Mouse (Mus musculus): ENCODE measurements around the gene Tacc2. TPM values are rescaled to one million over a fixed set of nuclear protein-coding genes. Genes with fewer than 3 reads are reported as not detected.

Gene Tacc2
- polyA plus RNA-seq, 1 experiment from 2014 or later, result 23.9 TPM

DNA sequence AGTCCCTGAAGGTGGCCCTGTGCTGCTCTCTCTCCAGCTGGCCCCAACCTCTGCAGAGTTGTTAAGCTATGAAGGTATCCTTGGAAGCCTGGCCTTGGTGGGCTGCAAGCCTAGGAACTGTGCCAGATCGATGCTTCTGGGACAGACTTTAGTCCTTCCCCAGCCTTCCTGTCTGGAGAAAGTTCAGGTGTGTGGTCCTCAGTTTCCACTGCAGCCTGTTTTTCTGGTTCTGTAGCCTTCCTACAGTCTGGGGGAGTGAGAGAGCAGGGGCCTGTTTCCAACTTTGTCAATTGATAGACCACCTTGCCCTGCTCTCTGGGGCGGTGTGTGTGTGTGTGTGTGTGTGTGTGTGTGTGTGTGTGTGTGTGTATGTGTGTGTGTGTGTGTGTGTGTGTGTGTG, 114.7 kb downstream of the Tacc2 start:
- ATAC-seq (ENCODE audit: insufficient read depth, low FRiP score), result no peak
- peaks cover 30% of the 10 kb centered on the region for H3K4me1 ChIP-seq (ENCODE audit: control insufficient read depth, insufficient read depth, low read length)
- 43% methylated on average over 2 of the region's 2 CpGs for WGBS
- no peaks in the 10 kb centered on the region for H3K9me3 ChIP-seq (replicated peaks; ENCODE audit: control insufficient read depth, low read length)
- no peaks in the 10 kb centered on the region for H3K27me3 ChIP-seq (ENCODE audit: control insufficient read depth, insufficient read depth, low read length)
- no peak overlapping the region; the same call in 1 of the 2 replicates for H3K4me3 ChIP-seq (replicated peaks; ENCODE audit: low read length)
- H3K4me2 ChIP-seq (ENCODE audit: low read depth, low read length), result peak overlapping the region; percentile 84
- no peaks in the 10 kb centered on the region for H3K36me3 ChIP-seq (ENCODE audit: control insufficient read depth, insufficient read depth, low read length)
- H3K9ac ChIP-seq (ENCODE audit: low read length), result peak overlapping the region; percentile 58
- H3K27ac ChIP-seq (ENCODE audit: low read length), result peak overlapping the region; percentile 94

GRCm38 (mm10) chr7:130692392-130692942, 115.2 kb downstream of the Tacc2 start:
- peak overlapping the region; percentile 88 for H3K9ac ChIP-seq (ENCODE audit: low read length)
- H3K36me3 ChIP-seq (ENCODE audit: control insufficient read depth, insufficient read depth, low read length), result no peaks in the 10 kb centered on the region
- H3K9me3 ChIP-seq (replicated peaks; ENCODE audit: control insufficient read depth, low read length), result no peaks in the 10 kb centered on the region
- peaks cover 35% of the 10 kb centered on the region for H3K4me1 ChIP-seq (ENCODE audit: control insufficient read depth, insufficient read depth, low read length)
- peak overlapping the region; percentile 84 for H3K4me2 ChIP-seq (ENCODE audit: low read depth, low read length)
- WGBS, result 2% methylated on average over 39 of the region's 39 CpGs
- peak overlapping the region; percentile 63 for H3K4me3 ChIP-seq (replicated peaks; ENCODE audit: low read length)
- ATAC-seq (ENCODE audit: insufficient read depth, low FRiP score), result peak; percentile 79
- H3K27me3 ChIP-seq (ENCODE audit: control insufficient read depth, insufficient read depth, low read length), result no peaks in the 10 kb centered on the region
- peak overlapping the region; percentile 94 for H3K27ac ChIP-seq (ENCODE audit: low read length)

GRCm38 (mm10) chr7:130692943-130693799, 115.9 kb downstream of the Tacc2 start:
- H3K9me3 ChIP-seq (replicated peaks; ENCODE audit: control insufficient read depth, low read length), result no peaks in the 10 kb centered on the region
- WGBS, result 10% methylated on average over 19 of the region's 19 CpGs
- H3K4me3 ChIP-seq (replicated peaks; ENCODE audit: low read length), result peak overlapping the region; percentile 63
- peak overlapping the region; percentile 94 for H3K27ac ChIP-seq (ENCODE audit: low read length)
- H3K9ac ChIP-seq (ENCODE audit: low read length), result peak overlapping the region; percentile 88
- H3K4me1 ChIP-seq (ENCODE audit: control insufficient read depth, insufficient read depth, low read length), result peaks cover 37% of the 10 kb centered on the region
- peak; percentile 26; the same call in 1 of the 2 replicates for ATAC-seq (ENCODE audit: insufficient read depth, low FRiP score)
- H3K27me3 ChIP-seq (ENCODE audit: control insufficient read depth, insufficient read depth, low read length), result no peaks in the 10 kb centered on the region
- peak overlapping the region; percentile 84 for H3K4me2 ChIP-seq (ENCODE audit: low read depth, low read length)
- no peaks in the 10 kb centered on the region for H3K36me3 ChIP-seq (ENCODE audit: control insufficient read depth, insufficient read depth, low read length)

- peak overlapping the region; percentile 88 for H3K9ac ChIP-seq (ENCODE audit: low read length)
- peak overlapping the region; percentile 84 for H3K4me2 ChIP-seq (ENCODE audit: low read depth, low read length)
- no peak for ATAC-seq (ENCODE audit: insufficient read depth, low FRiP score)
- no peaks in the 10 kb centered on the region for H3K9me3 ChIP-seq (replicated peaks; ENCODE audit: control insufficient read depth, low read length)
- peaks cover 37% of the 10 kb centered on the region for H3K4me1 ChIP-seq (ENCODE audit: control insufficient read depth, insufficient read depth, low read length)
- 26% methylated on average over 11 of the region's 11 CpGs for WGBS
- peak overlapping the region; percentile 63 for H3K4me3 ChIP-seq (replicated peaks; ENCODE audit: low read length)
- no peaks in the 10 kb centered on the region for H3K36me3 ChIP-seq (ENCODE audit: control insufficient read depth, insufficient read depth, low read length)
- peak overlapping the region; percentile 94; the same call in 1 of the 2 replicates for H3K27ac ChIP-seq (ENCODE audit: low read length)
- no peaks in the 10 kb centered on the region for H3K27me3 ChIP-seq (ENCODE audit: control insufficient read depth, insufficient read depth, low read length)
Measured at GRCm38 (mm10) chr7:130693800-130694193, 116.6 kb downstream of the Tacc2 start.

- no peak overlapping the region for H3K4me3 ChIP-seq (replicated peaks; ENCODE audit: low read length)
- H3K4me1 ChIP-seq (ENCODE audit: control insufficient read depth, insufficient read depth, low read length), result peaks cover 37% of the 10 kb centered on the region
- no peak for ATAC-seq (ENCODE audit: insufficient read depth, low FRiP score)
- H3K9ac ChIP-seq (ENCODE audit: low read length), result no peak overlapping the region
- no peaks in the 10 kb centered on the region for H3K36me3 ChIP-seq (ENCODE audit: control insufficient read depth, insufficient read depth, low read length)
- H3K27me3 ChIP-seq (ENCODE audit: control insufficient read depth, insufficient read depth, low read length), result no peaks in the 10 kb centered on the region
- no peak overlapping the region for H3K27ac ChIP-seq (ENCODE audit: low read length)
- no peaks in the 10 kb centered on the region for H3K9me3 ChIP-seq (replicated peaks; ENCODE audit: control insufficient read depth, low read length)
- WGBS, result 68% methylated on average over 13 of the region's 13 CpGs
- no peak overlapping the region for H3K4me2 ChIP-seq (ENCODE audit: low read depth, low read length)
Measured at GRCm38 (mm10) chr7:130695669-130696338, 118.6 kb downstream of the Tacc2 start.

DNA sequence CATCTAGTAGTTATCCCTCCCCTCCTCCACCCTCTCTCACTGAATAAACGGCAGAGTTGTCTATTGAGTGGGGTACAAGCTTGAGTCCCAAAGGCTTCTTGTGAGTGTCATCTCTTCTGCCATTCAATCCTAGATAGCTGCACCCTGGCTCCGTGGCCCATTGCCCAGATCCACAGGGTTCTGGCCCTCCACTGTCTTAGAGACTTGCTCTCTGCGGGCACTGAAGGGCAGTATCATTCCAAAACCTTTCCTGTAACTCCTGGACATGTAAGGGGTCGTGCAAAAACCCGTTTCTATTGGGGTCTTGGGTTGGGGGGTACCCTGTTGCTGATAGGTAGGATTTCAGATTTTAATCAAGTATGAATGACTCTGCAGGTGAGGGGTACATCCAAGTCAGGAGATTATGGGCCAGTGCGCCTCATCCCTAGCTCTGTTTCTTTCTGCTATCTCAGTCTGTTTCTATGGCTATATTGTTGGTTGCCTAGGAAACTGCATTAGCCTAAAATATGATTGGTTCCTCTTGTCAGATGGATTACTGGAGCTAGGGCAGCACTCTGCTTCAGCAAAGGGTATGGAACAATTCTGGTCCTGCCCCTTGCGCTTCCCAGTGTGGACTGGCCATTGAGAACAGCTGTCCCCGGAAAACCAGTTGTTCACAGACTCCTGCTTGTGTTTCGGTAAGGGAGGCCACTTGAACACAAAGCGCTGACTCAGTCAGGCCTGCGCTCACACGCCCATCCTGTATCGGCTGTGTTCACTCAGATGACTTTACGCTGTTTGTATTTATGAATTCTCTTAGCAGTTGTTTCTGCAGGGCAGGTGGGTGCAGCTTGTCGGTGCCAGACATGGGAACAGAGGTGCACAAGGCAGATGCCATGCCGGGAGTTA, 119.4 kb downstream of the Tacc2 start:
- no peak for ATAC-seq (ENCODE audit: insufficient read depth, low FRiP score)
- H3K36me3 ChIP-seq (ENCODE audit: control insufficient read depth, insufficient read depth, low read length), result no peaks in the 10 kb centered on the region
- H3K9ac ChIP-seq (ENCODE audit: low read length), result no peak overlapping the region
- H3K4me3 ChIP-seq (replicated peaks; ENCODE audit: low read length), result no peak overlapping the region
- 77% methylated on average over 16 of the region's 16 CpGs for WGBS
- no peak overlapping the region for H3K4me2 ChIP-seq (ENCODE audit: low read depth, low read length)
- H3K9me3 ChIP-seq (replicated peaks; ENCODE audit: control insufficient read depth, low read length), result no peaks in the 10 kb centered on the region
- H3K4me1 ChIP-seq (ENCODE audit: control insufficient read depth, insufficient read depth, low read length), result peaks cover 34% of the 10 kb centered on the region
- no peak overlapping the region for H3K27ac ChIP-seq (ENCODE audit: low read length)
- no peaks in the 10 kb centered on the region for H3K27me3 ChIP-seq (ENCODE audit: control insufficient read depth, insufficient read depth, low read length)

DNA sequence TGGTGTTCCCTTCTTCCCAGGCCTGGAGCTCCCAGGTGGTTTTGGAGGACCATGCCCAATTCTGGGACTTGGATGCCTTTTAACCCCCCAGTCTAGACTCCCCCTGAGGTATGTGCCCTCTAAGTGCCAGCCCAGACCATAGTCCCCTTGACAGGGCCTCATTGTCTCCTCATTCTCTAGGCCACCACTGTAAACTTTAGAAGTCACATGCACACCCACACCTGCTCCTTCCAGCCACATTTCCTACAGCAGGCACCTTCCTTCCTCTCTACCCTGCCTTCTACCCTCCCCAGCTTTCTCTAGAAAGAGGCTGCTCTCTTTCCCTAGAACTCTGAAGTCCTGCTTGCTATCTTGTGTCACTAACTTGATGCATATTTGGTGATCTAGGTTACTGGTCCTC, 121.2 kb downstream of the Tacc2 start:
- Histone ChIP-seq H3K36me3 (ENCODE audit: control insufficient read depth, insufficient read depth, low read length) (no peaks in the 10 kb centered on the region), H3K9me3 (replicated peaks; ENCODE audit: control insufficient read depth, low read length) (no peaks in the 10 kb centered on the region), H3K4me2 (ENCODE audit: low read depth, low read length) (no peak overlapping the region), H3K27me3 (ENCODE audit: control insufficient read depth, insufficient read depth, low read length) (no peaks in the 10 kb centered on the region), H3K9ac (ENCODE audit: low read length) (no peak overlapping the region), H3K27ac (ENCODE audit: low read length) (no peak overlapping the region), H3K4me1 (ENCODE audit: control insufficient read depth, insufficient read depth, low read length) (peaks cover 20% of the 10 kb centered on the region), H3K4me3 (replicated peaks; ENCODE audit: low read length) (no peak overlapping the region)
- no peak for ATAC-seq (ENCODE audit: insufficient read depth, low FRiP score)

DNA sequence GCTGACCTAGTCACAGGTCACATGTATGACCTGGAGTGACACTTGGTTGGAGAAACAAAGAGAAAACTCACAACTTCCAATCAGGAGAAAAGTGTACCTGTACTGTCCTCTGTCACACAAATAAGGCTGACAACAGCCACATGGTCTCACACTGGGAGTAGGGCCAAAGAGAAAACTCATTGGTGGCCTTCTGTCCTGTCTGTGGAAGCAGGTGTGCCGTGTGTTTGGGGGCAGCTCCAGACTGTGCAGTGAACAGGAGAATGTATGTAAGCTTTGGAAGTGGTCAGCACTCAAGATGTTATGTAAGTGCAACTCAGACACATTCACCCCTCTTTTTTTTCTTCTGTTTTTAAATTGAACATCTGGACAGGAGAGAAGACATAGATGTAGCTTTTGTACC, 124.1 kb downstream of the Tacc2 start:
- H3K4me2 ChIP-seq (ENCODE audit: low read depth, low read length), result no peak overlapping the region
- ATAC-seq (ENCODE audit: insufficient read depth, low FRiP score), result no peak
- H3K9me3 ChIP-seq (replicated peaks; ENCODE audit: control insufficient read depth, low read length), result no peaks in the 10 kb centered on the region
- H3K27me3 ChIP-seq (ENCODE audit: control insufficient read depth, insufficient read depth, low read length), result no peaks in the 10 kb centered on the region
- H3K4me3 ChIP-seq (replicated peaks; ENCODE audit: low read length), result no peak overlapping the region
- H3K27ac ChIP-seq (ENCODE audit: low read length), result no peak overlapping the region
- H3K9ac ChIP-seq (ENCODE audit: low read length), result no peak overlapping the region
- H3K36me3 ChIP-seq (ENCODE audit: control insufficient read depth, insufficient read depth, low read length), result no peaks in the 10 kb centered on the region
- WGBS, result 67% methylated on average over 1 of the region's 1 CpGs
- peaks cover 11% of the 10 kb centered on the region; the same call in 1 of the 2 replicates for H3K4me1 ChIP-seq (ENCODE audit: control insufficient read depth, insufficient read depth, low read length)

Measured in stomach, embryonic 16.5 days (tissue).